Mouse (Mus musculus): ENCODE measurements around the gene Jmjd8.

DNA sequence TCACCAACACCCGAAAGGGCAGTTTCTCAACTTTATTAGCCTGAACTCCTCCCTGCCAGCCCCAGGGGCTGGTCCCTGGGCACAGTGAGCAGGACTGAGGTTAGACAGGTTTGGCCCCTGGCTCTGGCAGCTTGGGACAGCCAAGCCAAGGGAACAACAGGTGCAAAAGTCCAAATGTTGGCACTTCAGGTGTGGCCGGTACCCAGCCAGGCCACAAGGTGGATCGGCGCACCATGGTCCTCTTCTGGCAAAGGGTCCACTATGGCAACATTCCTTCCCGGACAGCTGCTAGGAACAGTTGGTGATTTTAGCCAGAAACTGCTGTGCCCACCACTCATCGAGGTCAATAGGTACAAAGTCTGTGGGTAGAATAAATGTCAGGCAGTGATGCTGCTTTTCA is 35.0 kb downstream of the Jmjd8 start:
- TF ChIP-seq CTCF (IDR thresholded peaks at IDR 0.05; ENCODE audit: extremely low read depth, insufficient read length, insufficient replicate concordance, low read depth, low read length) (0 out of 2 replicates have a peak, but pooled peaks have one; percentile 18), POLR2A (IDR thresholded peaks at IDR 0.05; ENCODE audit: low read depth, low read length) (no peak)

Data from small intestine, adult 2 months (tissue).